Mouse (Mus musculus): ENCODE data around the gene Map4k2. TPM values are rescaled to one million over a fixed set of nuclear protein-coding genes. Genes with fewer than 3 reads are reported as not detected.

Gene Map4k2
- polyA plus RNA-seq, 1 experiment, result 10.7 TPM

- Histone ChIP-seq H3K9ac (ENCODE audit: low read depth, poor library complexity, severe bottlenecking) (peak overlapping the region; percentile 16; the same call in 1 of the 2 replicates), H3K9me3 (replicated peaks; ENCODE audit: control insufficient read depth, insufficient read depth, low read length, poor library complexity, severe bottlenecking) (no peaks in the 10 kb centered on the region), H3K4me1 (ENCODE audit: control insufficient read depth, insufficient read depth, low read length) (peaks cover 5% of the 10 kb centered on the region), H3K4me3 (ENCODE audit: low read depth, low read length) (no peak overlapping the region), H3K27ac (ENCODE audit: insufficient read depth, low read length) (no peak overlapping the region), H3K36me3 (ENCODE audit: control insufficient read depth, insufficient read depth, low read length, poor library complexity, severe bottlenecking) (peaks cover 8% of the 10 kb centered on the region), H3K27me3 (ENCODE audit: control insufficient read depth, insufficient read depth, low read length, poor library complexity, severe bottlenecking) (no peaks in the 10 kb centered on the region)
- TF ChIP-seq POLR2A (IDR thresholded peaks at IDR 0.05; ENCODE audit: insufficient read depth, low read length) (no peak), EP300 (IDR thresholded peaks at IDR 0.05; ENCODE audit: insufficient read depth, low read depth, low read length) (no peak), CTCF (IDR thresholded peaks at IDR 0.05; ENCODE audit: low read depth, low read length) (peak; percentile 96)
These were observed 36.0 kb upstream of the Map4k2 start for GRCm38 (mm10) chr19:6304787-6305516.

GRCm38 (mm10) chr19:6305517-6306115 is 35.3 kb upstream of the Map4k2 start:
- Histone ChIP-seq H3K27me3 (ENCODE audit: control insufficient read depth, insufficient read depth, low read length, poor library complexity, severe bottlenecking) (no peaks in the 10 kb centered on the region), H3K36me3 (ENCODE audit: control insufficient read depth, insufficient read depth, low read length, poor library complexity, severe bottlenecking) (peaks cover 15% of the 10 kb centered on the region), H3K4me3 (ENCODE audit: low read depth, low read length) (peak overlapping the region; percentile 78), H3K27ac (ENCODE audit: insufficient read depth, low read length) (no peak overlapping the region), H3K9me3 (replicated peaks; ENCODE audit: control insufficient read depth, insufficient read depth, low read length, poor library complexity, severe bottlenecking) (no peaks in the 10 kb centered on the region), H3K4me1 (ENCODE audit: control insufficient read depth, insufficient read depth, low read length) (peaks cover 2% of the 10 kb centered on the region), H3K9ac (ENCODE audit: low read depth, poor library complexity, severe bottlenecking) (peak overlapping the region; percentile 76)
- TF ChIP-seq POLR2A (IDR thresholded peaks at IDR 0.05; ENCODE audit: insufficient read depth, low read length), result no peak
- no peak for TF ChIP-seq CTCF (IDR thresholded peaks at IDR 0.05; ENCODE audit: low read depth, low read length)
- TF ChIP-seq EP300 (IDR thresholded peaks at IDR 0.05; ENCODE audit: insufficient read depth, low read depth, low read length), result no peak

GRCm38 (mm10) chr19:6306137-6306551 is 34.8 kb upstream of the Map4k2 start, which contains the start of gene Cdc42bpg:
TSS of gene Cdc42bpg (plus strand) at chr19:6306456.
- Histone ChIP-seq H3K4me3 (ENCODE audit: low read depth, low read length) (peak within 1 kb of the TSS; percentile 91), H3K4me1 (ENCODE audit: control insufficient read depth, insufficient read depth, low read length) (no peaks in the 10 kb centered on the region), H3K9me3 (replicated peaks; ENCODE audit: control insufficient read depth, insufficient read depth, low read length, poor library complexity, severe bottlenecking) (no peaks in the 10 kb centered on the region), H3K27ac (ENCODE audit: insufficient read depth, low read length) (peak within 1 kb of the TSS; percentile 73), H3K9ac (ENCODE audit: low read depth, poor library complexity, severe bottlenecking) (peak within 1 kb of the TSS; percentile 76), H3K36me3 (ENCODE audit: control insufficient read depth, insufficient read depth, low read length, poor library complexity, severe bottlenecking) (peaks cover 20% of the 10 kb centered on the region), H3K27me3 (ENCODE audit: control insufficient read depth, insufficient read depth, low read length, poor library complexity, severe bottlenecking) (no peaks in the 10 kb centered on the region)
- no peak for TF ChIP-seq CTCF (IDR thresholded peaks at IDR 0.05; ENCODE audit: low read depth, low read length)
- no peak for TF ChIP-seq POLR2A (IDR thresholded peaks at IDR 0.05; ENCODE audit: insufficient read depth, low read length)
- TF ChIP-seq EP300 (IDR thresholded peaks at IDR 0.05; ENCODE audit: insufficient read depth, low read depth, low read length), result no peak

GRCm38 (mm10) chr19:6306586-6306985 is 34.3 kb upstream of the Map4k2 start:
- H3K9me3 ChIP-seq (replicated peaks; ENCODE audit: control insufficient read depth, insufficient read depth, low read length, poor library complexity, severe bottlenecking), result no peaks in the 10 kb centered on the region
- H3K4me3 ChIP-seq (ENCODE audit: low read depth, low read length), result peak overlapping the region; percentile 91
- H3K27ac ChIP-seq (ENCODE audit: insufficient read depth, low read length), result peak overlapping the region; percentile 73
- H3K4me1 ChIP-seq (ENCODE audit: control insufficient read depth, insufficient read depth, low read length), result no peaks in the 10 kb centered on the region
- no peaks in the 10 kb centered on the region for H3K27me3 ChIP-seq (ENCODE audit: control insufficient read depth, insufficient read depth, low read length, poor library complexity, severe bottlenecking)
- peak overlapping the region; percentile 76 for H3K9ac ChIP-seq (ENCODE audit: low read depth, poor library complexity, severe bottlenecking)
- H3K36me3 ChIP-seq (ENCODE audit: control insufficient read depth, insufficient read depth, low read length, poor library complexity, severe bottlenecking), result peaks cover 24% of the 10 kb centered on the region
- TF ChIP-seq POLR2A (IDR thresholded peaks at IDR 0.05; ENCODE audit: insufficient read depth, low read length) (no peak), EP300 (IDR thresholded peaks at IDR 0.05; ENCODE audit: insufficient read depth, low read depth, low read length) (no peak), CTCF (IDR thresholded peaks at IDR 0.05; ENCODE audit: low read depth, low read length) (peak; percentile 72)

- peaks cover 35% of the 10 kb centered on the region for H3K36me3 ChIP-seq (ENCODE audit: control insufficient read depth, insufficient read depth, low read length, poor library complexity, severe bottlenecking)
- H3K4me1 ChIP-seq (ENCODE audit: control insufficient read depth, insufficient read depth, low read length), result no peaks in the 10 kb centered on the region
- peak overlapping the region; percentile 91 for H3K4me3 ChIP-seq (ENCODE audit: low read depth, low read length)
- TF ChIP-seq POLR2A (IDR thresholded peaks at IDR 0.05; ENCODE audit: insufficient read depth, low read length) (no peak), CTCF (IDR thresholded peaks at IDR 0.05; ENCODE audit: low read depth, low read length) (no peak), EP300 (IDR thresholded peaks at IDR 0.05; ENCODE audit: insufficient read depth, low read depth, low read length) (no peak)
- H3K27ac ChIP-seq (ENCODE audit: insufficient read depth, low read length), result peak overlapping the region; percentile 73; the same call in 1 of the 2 replicates
- H3K9ac ChIP-seq (ENCODE audit: low read depth, poor library complexity, severe bottlenecking), result peak overlapping the region; percentile 76
- H3K27me3 ChIP-seq (ENCODE audit: control insufficient read depth, insufficient read depth, low read length, poor library complexity, severe bottlenecking), result no peaks in the 10 kb centered on the region
- no peaks in the 10 kb centered on the region for H3K9me3 ChIP-seq (replicated peaks; ENCODE audit: control insufficient read depth, insufficient read depth, low read length, poor library complexity, severe bottlenecking)
These were observed 33.0 kb upstream of the Map4k2 start for GRCm38 (mm10) chr19:6307733-6308531.

All from ES-Bruce4 (cell line).